Mouse (Mus musculus) adrenal gland, postnatal 4 days (tissue): ENCODE results near the gene Plxnc1. TPM values are rescaled to one million over a fixed set of nuclear protein-coding genes. Genes with fewer than 3 reads are reported as not detected.

Experiments
- DNase-seq, 2 experiments: peaks; one replicate each; pipeline ENCODE4 v3.0.0; 2021 to 2022; ENCODE audit warnings: low spot score in 2 of 2, mixed read lengths in 2 of 2
- total RNA-seq, 2 experiments: library from RNA; stranded (reverse); gene quantifications; 2 replicates each; pipeline ENCODE4 v1.2.3; 2021

Plxnc1 gene
- total RNA-seq, 2 experiments from 2014 or later, result 5.2 to 7.4 TPM

- no peak for DNase-seq
Observed at GRCm38 (mm10) chr10:94947915-94948675, 3.5 kb upstream of the Plxnc1 start.

GRCm38 (mm10) chr10:94947386-94947785, 2.8 kb upstream of the Plxnc1 start:
- no peak for DNase-seq

DNA sequence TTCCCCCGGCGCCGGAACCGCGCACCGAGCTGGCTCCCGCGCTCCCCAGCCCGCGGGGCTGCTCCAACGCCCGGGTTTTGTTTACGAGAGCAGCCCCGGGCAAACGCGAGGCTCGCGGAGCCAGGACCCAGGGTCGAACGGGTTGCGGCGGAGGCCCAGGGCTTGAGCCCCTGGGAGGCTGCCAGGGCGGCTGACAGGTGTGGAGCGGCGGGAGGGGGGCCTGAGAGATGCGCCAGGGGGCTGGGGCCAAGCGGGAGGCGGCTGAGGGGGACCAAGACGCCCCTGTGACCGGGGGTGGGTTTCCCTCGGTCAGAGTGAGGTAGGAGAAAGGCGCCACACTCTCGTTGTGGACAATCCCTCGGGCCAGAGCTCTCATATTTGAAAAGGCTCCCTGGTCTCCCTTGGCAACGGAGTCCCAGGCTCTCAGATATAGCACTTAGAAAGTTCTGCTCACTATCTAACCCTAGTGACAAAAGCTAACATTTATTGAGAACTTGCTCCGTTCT, 624 bp upstream of the Plxnc1 start:
- DNase-seq, result peak in 1 of 2 experiments; percentile 8

DNA sequence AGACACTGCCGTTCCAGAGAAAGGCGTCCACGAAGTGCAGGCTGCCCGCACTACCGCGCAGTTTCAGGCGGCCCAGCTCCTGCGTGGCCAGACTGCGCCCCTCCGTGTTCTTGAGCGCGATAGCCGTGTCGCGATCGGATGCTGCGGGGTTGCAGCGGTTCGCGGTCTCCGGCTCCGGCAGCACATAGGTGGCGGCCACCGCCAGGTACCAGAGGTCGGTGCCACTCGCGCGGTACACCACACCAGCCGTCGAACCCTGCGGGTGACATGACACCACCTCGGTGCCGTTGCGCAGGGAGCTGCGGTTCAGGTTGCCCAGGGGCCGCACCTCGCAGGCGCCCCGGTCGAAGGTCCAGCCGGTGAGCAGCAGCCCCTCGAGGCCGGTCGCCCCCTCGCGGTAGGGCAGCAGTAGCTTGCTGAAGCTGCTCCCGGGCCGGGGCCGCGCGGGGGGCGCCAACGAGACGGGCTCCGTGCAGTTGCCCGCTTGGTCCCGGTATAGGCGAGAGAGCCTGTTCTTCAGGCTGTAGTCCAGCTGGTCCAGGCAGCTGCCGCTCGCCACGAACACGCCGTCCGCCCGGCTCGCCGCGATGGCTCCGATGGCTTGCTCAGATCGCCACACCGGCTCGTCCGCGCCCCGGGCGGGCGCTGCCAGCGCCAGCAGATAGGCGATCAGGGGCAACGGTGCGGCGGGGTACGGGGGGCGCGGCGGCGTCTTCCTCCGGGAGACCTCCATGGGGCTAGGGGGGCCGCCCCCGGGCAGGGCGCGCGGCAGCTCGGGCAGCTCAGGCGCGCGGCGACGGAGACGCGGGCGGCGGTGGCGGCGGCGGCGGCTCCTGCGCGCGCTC, 567 bp downstream of the Plxnc1 start:
- DNase-seq, result peak; percentile 6 to 7

- DNase-seq, result peak in 1 of 2 experiments; percentile 10
Observed at GRCm38 (mm10) chr10:94943401-94943845, 1.2 kb downstream of the Plxnc1 start.

GRCm38 (mm10) chr10:94942449-94943041, 2.1 kb downstream of the Plxnc1 start:
- DNase-seq, result no peak

- no peak for DNase-seq
Observed at GRCm38 (mm10) chr10:94941551-94941950, 3.1 kb downstream of the Plxnc1 start.

DNA sequence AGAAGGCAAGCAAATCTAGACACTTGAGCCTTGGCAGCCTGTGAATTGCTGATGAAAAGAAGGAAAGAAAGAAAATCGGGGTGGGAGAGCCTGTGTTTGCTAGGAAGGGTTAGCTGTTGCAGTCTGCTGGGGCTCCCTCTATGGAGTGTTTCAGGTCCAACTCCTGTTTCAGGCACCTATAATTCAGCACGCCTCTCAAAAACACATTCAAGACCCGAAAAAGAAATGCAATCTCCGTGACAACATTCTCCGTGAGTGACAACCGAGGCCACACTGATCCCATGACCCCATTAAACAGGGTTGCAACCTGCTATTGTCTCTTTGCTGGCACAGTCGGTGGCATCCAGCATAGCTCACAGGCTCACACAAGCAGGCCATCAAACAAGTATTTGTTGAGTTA, 3.8 kb downstream of the Plxnc1 start:
- no peak for DNase-seq

DNA sequence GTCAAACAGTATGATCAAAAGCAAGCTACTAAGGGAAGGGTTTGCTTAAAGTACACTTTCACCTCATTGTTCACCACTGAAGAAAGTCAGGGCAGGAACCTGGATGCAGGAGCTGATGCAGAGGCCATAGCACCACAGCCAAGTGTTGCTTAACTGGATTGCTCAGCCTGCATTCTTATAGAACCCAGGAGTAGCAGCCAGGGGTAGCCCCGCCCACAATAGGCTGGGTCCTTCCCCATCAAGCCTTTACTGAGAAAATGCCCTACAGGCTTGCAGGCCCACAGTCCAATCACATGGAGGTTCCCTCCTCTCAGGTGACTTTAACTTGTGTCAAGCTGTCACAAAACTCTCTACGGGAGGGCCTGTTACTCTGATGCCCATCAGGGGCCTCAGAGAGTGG, 4.6 kb downstream of the Plxnc1 start:
- no peak for DNase-seq

- no peak for DNase-seq
Observed at GRCm38 (mm10) chr10:94938899-94939298, 5.7 kb downstream of the Plxnc1 start.

GRCm38 (mm10) chr10:94938320-94938719, 6.3 kb downstream of the Plxnc1 start:
- DNase-seq, result no peak

GRCm38 (mm10) chr10:94935270-94935669, 9.4 kb downstream of the Plxnc1 start:
- DNase-seq, result no peak

DNA sequence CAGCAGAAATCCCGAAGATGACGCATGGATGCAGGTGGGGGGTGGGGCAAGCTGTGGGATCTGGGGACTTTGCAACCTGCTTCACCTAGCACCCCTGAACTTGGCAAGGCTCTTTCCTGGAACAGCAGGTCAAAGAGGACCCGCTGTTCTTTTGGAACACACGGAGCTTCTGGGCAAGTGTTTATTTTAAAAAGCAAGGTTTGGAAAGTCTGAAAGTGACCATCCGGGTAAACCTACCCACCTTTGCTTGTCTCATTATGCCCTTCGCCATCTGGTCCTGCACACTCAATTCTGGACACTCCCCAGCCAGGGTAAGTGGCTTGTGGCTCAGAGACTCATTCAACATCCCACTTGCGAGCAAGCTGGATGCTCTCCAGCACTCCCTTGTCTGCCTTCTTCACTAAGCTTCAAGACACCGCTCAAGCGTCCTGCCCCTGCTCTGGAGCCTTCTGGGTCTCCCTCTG, 10.5 kb downstream of the Plxnc1 start:
- no peak for DNase-seq

DNA sequence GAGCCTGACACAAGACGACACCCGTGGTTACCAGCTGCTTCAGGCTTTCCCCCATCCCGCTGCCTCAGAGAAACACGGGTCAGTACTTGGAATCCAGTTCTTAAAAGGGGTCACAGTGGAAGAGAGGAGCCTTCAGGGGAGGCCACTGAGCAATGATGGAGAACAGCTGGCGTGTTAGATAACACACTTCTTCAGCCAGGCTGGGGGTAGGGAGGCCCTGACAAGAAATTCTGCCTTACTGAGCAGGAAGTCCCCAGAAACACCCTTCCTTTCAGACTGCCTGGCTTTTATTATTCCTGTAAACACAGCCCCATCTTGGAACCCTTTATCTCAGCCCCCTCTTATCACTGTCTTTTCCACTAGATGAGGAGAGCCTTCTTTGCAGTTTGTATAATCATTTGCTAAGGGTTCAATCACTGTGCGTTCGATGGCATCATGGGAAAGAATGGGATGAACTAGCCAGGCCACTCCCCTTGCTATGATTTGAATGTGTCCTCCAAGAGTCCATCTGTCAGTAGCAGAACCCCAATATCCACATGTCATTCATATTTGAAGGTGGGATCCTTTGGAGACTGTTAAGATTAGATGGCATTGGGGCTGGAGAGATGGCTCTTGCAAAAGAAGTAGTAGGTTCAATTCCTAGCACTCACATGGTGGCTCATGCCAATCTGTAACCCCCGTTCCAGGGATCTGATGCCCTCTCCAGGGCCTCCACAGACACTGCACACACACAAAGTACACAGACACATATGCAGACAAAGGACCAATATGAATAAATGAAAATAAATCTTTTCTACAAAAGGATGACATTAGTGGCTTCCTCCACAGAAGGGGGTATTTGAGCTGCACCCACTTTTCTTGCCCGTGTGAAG, 12.4 kb downstream of the Plxnc1 start:
- DNase-seq, result no peak

GRCm38 (mm10) chr10:94928164-94928563, 16.5 kb downstream of the Plxnc1 start:
- DNase-seq, result no peak

DNA sequence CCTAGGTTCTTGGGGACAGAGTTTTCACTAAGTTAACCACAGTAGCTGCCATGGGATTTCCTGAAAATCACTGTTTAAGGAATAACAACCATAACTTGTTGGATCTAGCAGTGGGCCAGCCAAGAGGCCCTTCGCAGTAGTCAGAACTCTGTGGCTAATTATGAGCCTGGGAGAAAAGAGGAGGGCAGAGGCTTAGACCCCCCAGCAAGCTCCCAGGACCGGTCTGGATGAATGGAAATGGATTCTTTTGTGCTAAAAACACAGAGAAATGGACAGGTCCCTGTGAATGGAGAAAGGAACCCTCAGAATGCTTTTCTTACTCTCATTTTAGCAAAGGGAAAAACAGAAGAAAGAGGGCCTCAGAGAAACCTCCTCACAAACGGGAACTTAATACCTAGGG, 18.3 kb downstream of the Plxnc1 start:
- no peak for DNase-seq

GRCm38 (mm10) chr10:94924878-94925277, 19.8 kb downstream of the Plxnc1 start:
- DNase-seq, result no peak

DNA sequence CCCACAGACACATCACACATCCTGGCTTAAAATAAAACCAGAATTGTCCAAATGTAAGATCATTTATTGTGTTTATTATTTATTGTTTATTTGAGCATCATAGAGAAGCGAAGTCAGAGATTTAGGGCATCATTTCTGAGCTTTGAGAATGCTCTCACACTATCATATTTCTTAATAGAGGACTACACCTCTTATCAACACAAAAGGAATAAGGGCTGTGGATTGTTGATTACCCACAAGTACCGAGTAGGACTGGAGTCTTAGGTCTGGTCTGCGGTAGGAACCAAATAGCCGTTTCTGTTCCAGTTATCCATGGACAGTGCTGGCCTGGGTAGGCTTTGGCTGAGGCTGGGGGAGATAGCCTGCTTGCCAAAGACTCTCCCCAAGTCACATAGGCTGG, 20.2 kb downstream of the Plxnc1 start:
- DNase-seq, result no peak

DNA sequence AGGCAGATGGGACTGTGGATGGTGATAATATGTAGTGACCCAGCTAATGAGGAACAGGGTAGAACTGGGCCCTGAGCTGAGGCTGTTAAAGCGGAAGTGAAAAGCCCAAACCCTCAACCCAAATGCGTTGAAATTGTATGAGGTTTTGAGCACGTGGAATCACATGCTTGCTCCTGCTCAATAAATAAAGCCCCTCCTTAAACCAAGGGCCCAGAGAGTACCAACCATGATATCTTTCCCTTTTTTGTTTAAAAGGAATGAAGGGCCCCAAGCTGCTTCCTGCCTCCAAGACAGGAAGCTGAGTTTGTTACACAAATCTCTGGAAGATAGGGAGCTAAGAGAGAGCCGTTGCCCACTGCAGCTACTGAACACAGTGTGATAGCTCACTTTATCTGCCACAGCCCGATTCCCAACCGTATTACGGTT, 21.3 kb downstream of the Plxnc1 start:
- DNase-seq, result no peak

GRCm38 (mm10) chr10:94922848-94923247, 21.8 kb downstream of the Plxnc1 start:
- no peak for DNase-seq

GRCm38 (mm10) chr10:94921751-94922150, 22.9 kb downstream of the Plxnc1 start:
- no peak for DNase-seq
